Mouse (Mus musculus) olfactory bulb, adult 2 months (tissue): ENCODE data around the gene Abl2. TPM values are rescaled to one million over a fixed set of nuclear protein-coding genes. Genes with fewer than 3 reads are reported as not detected.
A peak's percentile ranks its signal among the peaks of the same experiment; 100 is the strongest.
"Not testable (repeated sequence)": the region's sequence is repeated elsewhere in the genome, so short reads cannot be mapped to it uniquely, and the experiment has no call there.

Source experiments
- H3K27ac ChIP-seq: fragments of 200-500 bp; 2 replicates; pipeline ENCODE4 v1.5.1; 2012; ENCODE audit warnings: low read depth, low read length; ENCODE audit not compliant: insufficient read depth
- H3K4me1 ChIP-seq: fragments of 200-500 bp; 2 replicates; pipeline ENCODE4 v1.6.1; 2012; ENCODE audit warnings: low read length; ENCODE audit not compliant: control insufficient read depth, insufficient read depth
- H3K4me3 ChIP-seq: fragments of 200-500 bp; 2 replicates; pipeline ENCODE4 v1.5.1; 2012; ENCODE audit warnings: mild to moderate bottlenecking, low read depth, low read length, moderate library complexity; ENCODE audit not compliant: insufficient read depth
- CTCF ChIP-seq: fragments of 200-500 bp; IDR thresholded peaks from 2 replicates; pipeline ENCODE4 v1.5.1; 2012; ENCODE audit warnings: low read depth, mild to moderate bottlenecking, low read length, moderate library complexity; ENCODE audit not compliant: insufficient read depth
- POLR2A ChIP-seq: fragments of 200-500 bp; IDR thresholded peaks from 2 replicates; pipeline ENCODE4 v1.6.1; 2012; ENCODE audit warnings: mild to moderate bottlenecking, low read depth, low read length, moderate library complexity; ENCODE audit not compliant: insufficient read depth
- WGBS: fragments of 180-500 bp; shearing (Covaris S2); methylation state at CpG from one replicate; pipeline ENCODE4 v1.1.7; 2018; 5-methylcytosine and 5-hydroxymethylcytosine counted together
- polyA plus RNA-seq: library from polyadenylated mRNA; stranded (reverse); fragments of >200 nt; gene quantifications from 2 replicates; pipeline ENCODE4 v1.2.4, GENCODE M21; 2012; ENCODE audit warnings: low replicate concordance; ENCODE audit not compliant: missing spikeins, insufficient read depth, insufficient read length

Abl2 gene
- 116 TPM in 1 of 2 replicates, not detected in the other for polyA plus RNA-seq

GRCm38 (mm10) chr1:156558024-156558930 is at the start of gene Abl2:
Gene Abl2, plus strand, starts transcription at chr1:156558786.
- peaks cover 3% of the 10 kb centered on the region; the same call in 1 of the 2 replicates for H3K4me1 ChIP-seq
- 6% methylated on average over 60 of the region's 60 CpGs for WGBS
- peak within 1 kb of the TSS; percentile 93 for H3K4me3 ChIP-seq
- TF ChIP-seq CTCF: no peak
- TF ChIP-seq POLR2A: peak; percentile 70
- H3K27ac ChIP-seq: peak within 1 kb of the TSS; percentile 79

- TF ChIP-seq POLR2A (no peak), CTCF (no peak)
- H3K4me3 ChIP-seq: no peak overlapping the region
Observed at GRCm38 (mm10) chr1:156520136-156520780, 38.3 kb upstream of the Abl2 start.

GRCm38 (mm10) chr1:156521796-156522517 is 36.6 kb upstream of the Abl2 start:
- no peaks in the 10 kb centered on the region for H3K4me1 ChIP-seq
- no peak overlapping the region for H3K27ac ChIP-seq
- H3K4me3 ChIP-seq: no peak overlapping the region
- no peak for TF ChIP-seq POLR2A
- TF ChIP-seq CTCF: no peak
- WGBS: 54% methylated on average over 15 of the region's 15 CpGs

More at GRCm38 (mm10) chr1:156520136-156520780, 38.3 kb upstream of the Abl2 start:
- Histone ChIP-seq H3K4me1 (no peaks in the 10 kb centered on the region), H3K27ac (no peak overlapping the region)
- WGBS: 94% methylated on average over 3 of the region's 3 CpGs

GRCm38 (mm10) chr1:156523842-156524241 is 34.7 kb upstream of the Abl2 start, which contains the start of gene Gm10031:
Gene Gm10031, plus strand, starts transcription at chr1:156524012.
- H3K27ac ChIP-seq, H3K4me1 ChIP-seq, H3K4me3 ChIP-seq: not testable (repeated sequence)
- WGBS: 92% methylated on average over 22 of the region's 22 CpGs

GRCm38 (mm10) chr1:156532476-156533175 is 26.0 kb upstream of the Abl2 start:
- not testable (repeated sequence) for H3K27ac ChIP-seq, H3K4me1 ChIP-seq, H3K4me3 ChIP-seq
- WGBS: 89% methylated on average over 16 of the region's 16 CpGs

GRCm38 (mm10) chr1:156533483-156533882 is 25.1 kb upstream of the Abl2 start:
- Histone ChIP-seq H3K4me3 (no peak overlapping the region), H3K27ac (no peak overlapping the region), H3K4me1 (0 out of 2 replicates have a peak, but pooled peaks cover 3% of the 10 kb centered on the region)
- TF ChIP-seq CTCF: no peak
- TF ChIP-seq POLR2A: no peak
- WGBS: 87% methylated on average over 3 of the region's 3 CpGs

- TF ChIP-seq CTCF (no peak), POLR2A (no peak)
- WGBS: 75% methylated on average over 4 of the region's 4 CpGs
- 0 out of 2 replicates have a peak, but pooled peaks cover 3% of the 10 kb centered on the region for H3K4me1 ChIP-seq
- no peak overlapping the region for H3K4me3 ChIP-seq
- no peak overlapping the region for H3K27ac ChIP-seq
Observed at GRCm38 (mm10) chr1:156533911-156534310, 24.7 kb upstream of the Abl2 start.

- Histone ChIP-seq H3K4me3 (no peak overlapping the region), H3K4me1 (0 out of 2 replicates have a peak, but pooled peaks cover 3% of the 10 kb centered on the region), H3K27ac (no peak overlapping the region)
- no peak for TF ChIP-seq POLR2A
- no peak for TF ChIP-seq CTCF
- WGBS: 68% methylated on average over 2 of the region's 2 CpGs
Observed at GRCm38 (mm10) chr1:156537031-156537430, 21.6 kb upstream of the Abl2 start.
